Mouse (Mus musculus): Measurements from ENCODE around the gene Cd151.

Cd151 gene

GRCm38 (mm10) chr7:141467230-141468030 lies at the start of gene Cd151:
Cd151 (plus strand) TSS chr7:141467392.
- Histone ChIP-seq H3K36me3 (ENCODE audit: control insufficient read depth, insufficient read depth, low read length, poor library complexity, severe bottlenecking) (peaks cover 1% of the 10 kb centered on the region), H3K27me3 (ENCODE audit: control insufficient read depth, insufficient read depth, low read length, poor library complexity, severe bottlenecking) (no peaks in the 10 kb centered on the region)
- peak; percentile 78 for DNase-seq (ENCODE audit: low read depth, low spot score)

- H3K27me3 ChIP-seq (ENCODE audit: control insufficient read depth, insufficient read depth, low read length, poor library complexity, severe bottlenecking): no peaks in the 10 kb centered on the region
- no peaks in the 10 kb centered on the region for H3K36me3 ChIP-seq (ENCODE audit: control insufficient read depth, insufficient read depth, low read length, poor library complexity, severe bottlenecking)
- peak; percentile 51 for DNase-seq (ENCODE audit: low read depth, low spot score)
Observed at GRCm38 (mm10) chr7:141417731-141418681, 49.2 kb upstream of the Cd151 start.

GRCm38 (mm10) chr7:141418970-141419369 lies 48.2 kb upstream of the Cd151 start:
- Histone ChIP-seq H3K36me3 (ENCODE audit: control insufficient read depth, insufficient read depth, low read length, poor library complexity, severe bottlenecking) (no peaks in the 10 kb centered on the region), H3K27me3 (ENCODE audit: control insufficient read depth, insufficient read depth, low read length, poor library complexity, severe bottlenecking) (no peaks in the 10 kb centered on the region)
- DNase-seq (ENCODE audit: low read depth, low spot score): no peak

- Histone ChIP-seq H3K27me3 (ENCODE audit: control insufficient read depth, insufficient read depth, low read length, poor library complexity, severe bottlenecking) (no peaks in the 10 kb centered on the region), H3K36me3 (ENCODE audit: control insufficient read depth, insufficient read depth, low read length, poor library complexity, severe bottlenecking) (no peaks in the 10 kb centered on the region)
- no peak for DNase-seq (ENCODE audit: low read depth, low spot score)
Observed at GRCm38 (mm10) chr7:141420030-141420702, 47.0 kb upstream of the Cd151 start.

- no peak for DNase-seq (ENCODE audit: low read depth, low spot score)
- no peaks in the 10 kb centered on the region for H3K36me3 ChIP-seq (ENCODE audit: control insufficient read depth, insufficient read depth, low read length, poor library complexity, severe bottlenecking)
- no peaks in the 10 kb centered on the region for H3K27me3 ChIP-seq (ENCODE audit: control insufficient read depth, insufficient read depth, low read length, poor library complexity, severe bottlenecking)
Observed at GRCm38 (mm10) chr7:141423811-141424210, 43.4 kb upstream of the Cd151 start.

- no peaks in the 10 kb centered on the region for H3K27me3 ChIP-seq (ENCODE audit: control insufficient read depth, insufficient read depth, low read length, poor library complexity, severe bottlenecking)
- DNase-seq (ENCODE audit: low read depth, low spot score): no peak
- H3K36me3 ChIP-seq (ENCODE audit: control insufficient read depth, insufficient read depth, low read length, poor library complexity, severe bottlenecking): peaks cover 2% of the 10 kb centered on the region; the same call in 1 of the 2 replicates
Observed at GRCm38 (mm10) chr7:141426948-141427730, 40.1 kb upstream of the Cd151 start.

- no peak for DNase-seq (ENCODE audit: low read depth, low spot score)
- H3K36me3 ChIP-seq (ENCODE audit: control insufficient read depth, insufficient read depth, low read length, poor library complexity, severe bottlenecking): peaks cover 5% of the 10 kb centered on the region; the same call in 1 of the 2 replicates
- no peaks in the 10 kb centered on the region for H3K27me3 ChIP-seq (ENCODE audit: control insufficient read depth, insufficient read depth, low read length, poor library complexity, severe bottlenecking)
Observed at GRCm38 (mm10) chr7:141428701-141429100, 38.5 kb upstream of the Cd151 start.

- no peak for DNase-seq (ENCODE audit: low read depth, low spot score)
- peaks cover 5% of the 10 kb centered on the region for H3K36me3 ChIP-seq (ENCODE audit: control insufficient read depth, insufficient read depth, low read length, poor library complexity, severe bottlenecking)
- no peaks in the 10 kb centered on the region for H3K27me3 ChIP-seq (ENCODE audit: control insufficient read depth, insufficient read depth, low read length, poor library complexity, severe bottlenecking)
Observed at GRCm38 (mm10) chr7:141429310-141429709, 37.9 kb upstream of the Cd151 start, which contains the start of gene Cend1. Cend1 (minus strand) TSS chr7:141429491.

- Histone ChIP-seq H3K36me3 (ENCODE audit: control insufficient read depth, insufficient read depth, low read length, poor library complexity, severe bottlenecking) (peaks cover 5% of the 10 kb centered on the region), H3K27me3 (ENCODE audit: control insufficient read depth, insufficient read depth, low read length, poor library complexity, severe bottlenecking) (no peaks in the 10 kb centered on the region)
- no peak for DNase-seq (ENCODE audit: low read depth, low spot score)
Observed at GRCm38 (mm10) chr7:141429840-141430584, 37.2 kb upstream of the Cd151 start.

GRCm38 (mm10) chr7:141430585-141431240 lies 36.5 kb upstream of the Cd151 start:
- no peaks in the 10 kb centered on the region for H3K27me3 ChIP-seq (ENCODE audit: control insufficient read depth, insufficient read depth, low read length, poor library complexity, severe bottlenecking)
- H3K36me3 ChIP-seq (ENCODE audit: control insufficient read depth, insufficient read depth, low read length, poor library complexity, severe bottlenecking): peaks cover 5% of the 10 kb centered on the region
- DNase-seq (ENCODE audit: low read depth, low spot score): no peak

GRCm38 (mm10) chr7:141431434-141432185 lies 35.6 kb upstream of the Cd151 start:
- no peak for DNase-seq (ENCODE audit: low read depth, low spot score)
- H3K27me3 ChIP-seq (ENCODE audit: control insufficient read depth, insufficient read depth, low read length, poor library complexity, severe bottlenecking): no peaks in the 10 kb centered on the region
- peaks cover 5% of the 10 kb centered on the region for H3K36me3 ChIP-seq (ENCODE audit: control insufficient read depth, insufficient read depth, low read length, poor library complexity, severe bottlenecking)

GRCm38 (mm10) chr7:141432186-141432611 lies 35.0 kb upstream of the Cd151 start:
- H3K27me3 ChIP-seq (ENCODE audit: control insufficient read depth, insufficient read depth, low read length, poor library complexity, severe bottlenecking): no peaks in the 10 kb centered on the region
- no peak for DNase-seq (ENCODE audit: low read depth, low spot score)
- peaks cover 5% of the 10 kb centered on the region for H3K36me3 ChIP-seq (ENCODE audit: control insufficient read depth, insufficient read depth, low read length, poor library complexity, severe bottlenecking)

Data from splenic B cell, adult 2 months (primary cell).